Mouse (Mus musculus) ovary, postnatal 36 days (tissue): ENCODE data around the gene Hoxa3.

Source experiments
- DNase-seq: peaks from one replicate; pipeline ENCODE4 v3.0.0; 2022; ENCODE audit warnings: low spot score, mixed read lengths

Hoxa3 gene

GRCm38 (mm10) chr6:52219234-52219942 lies 6.3 kb upstream of the Hoxa3 start:
- DNase-seq = no peak

- no peak for DNase-seq
Observed at GRCm38 (mm10) chr6:52218643-52219215, 5.6 kb upstream of the Hoxa3 start.

- no peak for DNase-seq
Observed at GRCm38 (mm10) chr6:52217895-52218642, 4.9 kb upstream of the Hoxa3 start.

GRCm38 (mm10) chr6:52217459-52217768 lies 4.3 kb upstream of the Hoxa3 start:
- peak; percentile 62 for DNase-seq

GRCm38 (mm10) chr6:52216691-52217458 lies 3.7 kb upstream of the Hoxa3 start:
- peak; percentile 14 for DNase-seq

- DNase-seq = no peak
Observed at GRCm38 (mm10) chr6:52215771-52216535, 2.8 kb upstream of the Hoxa3 start.

GRCm38 (mm10) chr6:52215070-52215469 lies 1.9 kb upstream of the Hoxa3 start:
- no peak for DNase-seq

- no peak for DNase-seq
Observed at GRCm38 (mm10) chr6:52214271-52214670, 1.1 kb upstream of the Hoxa3 start.

GRCm38 (mm10) chr6:52212556-52213118 lies 499 bp downstream of the Hoxa3 start:
- DNase-seq = no peak

- DNase-seq = no peak
Observed at GRCm38 (mm10) chr6:52211961-52212360, 1.2 kb downstream of the Hoxa3 start.

GRCm38 (mm10) chr6:52211170-52211935 lies 1.8 kb downstream of the Hoxa3 start:
- peak; percentile 76 for DNase-seq

- DNase-seq = no peak
Observed at GRCm38 (mm10) chr6:52209685-52210046, 3.5 kb downstream of the Hoxa3 start.

GRCm38 (mm10) chr6:52208868-52209684 lies 4.1 kb downstream of the Hoxa3 start:
- DNase-seq = no peak

GRCm38 (mm10) chr6:52208072-52208867 lies 4.9 kb downstream of the Hoxa3 start, which contains the start of gene Hoxa6:
Gene Hoxa6 (minus strand): TSS chr6:52208722.
- no peak for DNase-seq

GRCm38 (mm10) chr6:52207684-52207976 lies 5.5 kb downstream of the Hoxa3 start:
- no peak for DNase-seq

GRCm38 (mm10) chr6:52206882-52207683 lies 6.1 kb downstream of the Hoxa3 start:
- DNase-seq = no peak

- no peak for DNase-seq
Observed at GRCm38 (mm10) chr6:52205638-52206621, 7.2 kb downstream of the Hoxa3 start.
